Mouse (Mus musculus): ENCODE results near the gene Krba1. TPM values are rescaled to one million over a fixed set of nuclear protein-coding genes. Genes with fewer than 3 reads are reported as not detected.
A peak's percentile ranks its signal among the peaks of the same experiment; 100 is the strongest.

Gene Krba1
- polyA plus RNA-seq (2015; fragmentation: Nextera tagmentation; extraction: Ambion mirVana), result 15.4 and 17.8 TPM in 2 replicates

DNA sequence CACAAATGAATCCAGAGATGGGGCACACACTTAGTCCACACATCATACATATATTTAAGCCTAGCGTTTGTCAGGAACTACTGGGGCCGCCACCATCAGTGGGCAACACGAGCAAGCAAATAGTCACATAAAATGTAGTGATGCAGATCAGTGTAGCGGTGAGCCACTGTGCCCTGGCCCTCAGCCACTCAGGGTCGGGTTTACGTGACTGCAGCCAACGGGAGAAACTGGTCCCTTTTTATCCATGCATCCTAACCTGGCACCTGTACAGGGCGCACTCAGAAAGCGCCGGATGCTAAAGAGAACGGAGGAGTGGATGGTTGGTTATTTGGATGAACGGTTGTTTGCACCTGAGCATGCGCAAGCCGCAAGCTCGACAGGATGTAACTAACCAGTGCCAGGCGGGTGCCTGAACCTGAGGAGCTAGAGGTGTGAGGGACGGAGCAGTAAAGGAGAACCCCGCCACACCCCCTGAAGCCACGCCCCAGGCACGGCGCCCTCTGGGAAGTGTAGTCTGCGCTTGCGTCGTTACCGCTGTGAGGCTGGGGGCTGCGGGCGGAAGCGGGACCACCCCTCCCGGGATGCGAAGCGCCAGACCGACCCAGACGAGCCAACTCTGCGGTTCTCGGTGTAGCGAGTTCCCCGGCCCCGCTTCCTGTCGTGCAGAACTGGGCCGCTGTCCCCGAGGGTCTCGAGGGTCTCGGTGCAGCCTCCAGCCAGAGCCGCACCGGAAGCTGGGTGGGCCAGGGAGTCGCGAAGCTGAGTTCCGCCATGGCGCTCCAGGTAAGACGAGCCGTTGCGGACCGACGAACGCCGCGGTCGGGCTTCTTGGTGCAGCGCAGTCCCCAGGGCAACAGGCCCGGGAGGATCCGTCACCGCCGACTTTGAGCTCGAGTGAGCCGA is at the start of gene Krba1:
Gene Krba1 (plus strand): TSS at position 482 of the 903 bp plus-strand sequence.
- peak within 1 kb of the TSS; percentile 81 for H3K4me3 ChIP-seq
- peaks cover 44% of the 10 kb centered on the region for H3K4me1 ChIP-seq
- peak; percentile 69 for ATAC-seq (ENCODE audit: extremely low read depth, insufficient number of reproducible peaks, low FRiP score, low TSS enrichment)
- H3K27me3 ChIP-seq (replicated peaks), result no peaks in the 10 kb centered on the region
- peak within 1 kb of the TSS; percentile 90 for H3K27ac ChIP-seq (replicated peaks)
- peak within 1 kb of the TSS; percentile 92 for H3K9ac ChIP-seq
- H3K4me2 ChIP-seq, result peak within 1 kb of the TSS; percentile 89
- WGBS, result 1% methylated on average over 65 of the region's 65 CpGs
- H3K36me3 ChIP-seq, result no peaks in the 10 kb centered on the region
- no peaks in the 10 kb centered on the region for H3K9me3 ChIP-seq

GRCm38 (mm10) chr6:48358897-48359296 is 36.5 kb upstream of the Krba1 start:
- Histone ChIP-seq H3K27me3 (replicated peaks) (no peaks in the 10 kb centered on the region), H3K27ac (replicated peaks) (no peak overlapping the region), H3K4me3 (no peak overlapping the region), H3K4me2 (no peak overlapping the region), H3K9ac (no peak overlapping the region), H3K4me1 (no peaks in the 10 kb centered on the region), H3K9me3 (no peaks in the 10 kb centered on the region), H3K36me3 (no peaks in the 10 kb centered on the region)
- no peak for ATAC-seq (ENCODE audit: extremely low read depth, insufficient number of reproducible peaks, low FRiP score, low TSS enrichment)
- 62% methylated on average over 3 of the region's 3 CpGs for WGBS

GRCm38 (mm10) chr6:48366322-48366996 is 28.9 kb upstream of the Krba1 start:
- no peak overlapping the region for H3K9ac ChIP-seq
- no peaks in the 10 kb centered on the region for H3K9me3 ChIP-seq
- H3K4me1 ChIP-seq, result no peaks in the 10 kb centered on the region
- no peak for ATAC-seq (ENCODE audit: extremely low read depth, insufficient number of reproducible peaks, low FRiP score, low TSS enrichment)
- H3K27ac ChIP-seq (replicated peaks), result no peak overlapping the region
- no peak overlapping the region for H3K4me3 ChIP-seq
- WGBS, result 68% methylated on average over 11 of the region's 11 CpGs
- H3K36me3 ChIP-seq, result no peaks in the 10 kb centered on the region
- H3K4me2 ChIP-seq, result no peak overlapping the region
- H3K27me3 ChIP-seq (replicated peaks), result no peaks in the 10 kb centered on the region

DNA sequence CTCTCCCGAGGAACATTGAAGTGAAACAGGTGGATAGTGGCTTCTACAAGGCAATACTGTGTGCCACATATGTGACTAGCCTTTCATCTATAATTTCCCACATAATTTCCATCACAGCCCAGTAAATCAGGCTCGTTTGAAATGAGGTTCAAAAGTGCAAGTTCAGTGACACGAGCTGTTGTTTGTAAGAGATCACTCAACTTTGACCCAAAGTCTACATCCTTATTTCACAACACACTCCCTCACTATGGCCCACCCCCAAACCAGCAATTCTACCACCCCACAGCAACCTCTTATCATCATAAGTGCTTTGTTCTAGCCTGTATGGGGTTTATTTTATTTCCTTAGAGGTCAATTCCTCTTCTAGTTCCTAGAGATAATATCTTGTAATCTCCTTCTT is 7.2 kb upstream of the Krba1 start:
- no peak for ATAC-seq (ENCODE audit: extremely low read depth, insufficient number of reproducible peaks, low FRiP score, low TSS enrichment)
- no peaks in the 10 kb centered on the region for H3K27me3 ChIP-seq (replicated peaks)
- H3K9ac ChIP-seq, result no peak overlapping the region
- H3K4me1 ChIP-seq, result no peaks in the 10 kb centered on the region
- peaks cover 7% of the 10 kb centered on the region; the same call in 1 of the 2 replicates for H3K9me3 ChIP-seq
- no peak overlapping the region for H3K4me2 ChIP-seq
- H3K36me3 ChIP-seq, result no peaks in the 10 kb centered on the region
- H3K4me3 ChIP-seq, result no peak overlapping the region
- WGBS, result 53% methylated on average over 3 of the region's 3 CpGs
- no peak overlapping the region for H3K27ac ChIP-seq (replicated peaks)

DNA sequence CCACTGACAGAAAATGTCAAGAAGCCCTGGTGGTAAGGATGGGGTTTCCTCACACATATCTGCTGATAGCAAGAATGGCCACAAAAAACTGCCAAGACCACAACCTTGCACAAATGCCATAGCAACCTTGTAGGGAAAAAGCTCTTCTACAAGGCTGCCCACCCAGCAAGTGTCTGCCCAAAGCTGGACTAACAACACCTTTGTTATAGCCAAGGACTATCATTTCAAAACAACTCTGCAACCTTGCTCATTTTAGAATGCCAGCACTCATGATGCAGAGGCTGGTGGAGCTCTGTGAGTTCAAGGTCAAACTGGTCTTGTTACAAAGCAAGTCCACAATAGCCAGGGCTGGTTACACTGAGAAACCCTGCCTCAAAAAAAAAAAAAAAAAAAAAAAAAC is 1.6 kb upstream of the Krba1 start:
- Histone ChIP-seq H3K36me3 (no peaks in the 10 kb centered on the region), H3K4me2 (no peak overlapping the region), H3K4me3 (no peak overlapping the region)

DNA sequence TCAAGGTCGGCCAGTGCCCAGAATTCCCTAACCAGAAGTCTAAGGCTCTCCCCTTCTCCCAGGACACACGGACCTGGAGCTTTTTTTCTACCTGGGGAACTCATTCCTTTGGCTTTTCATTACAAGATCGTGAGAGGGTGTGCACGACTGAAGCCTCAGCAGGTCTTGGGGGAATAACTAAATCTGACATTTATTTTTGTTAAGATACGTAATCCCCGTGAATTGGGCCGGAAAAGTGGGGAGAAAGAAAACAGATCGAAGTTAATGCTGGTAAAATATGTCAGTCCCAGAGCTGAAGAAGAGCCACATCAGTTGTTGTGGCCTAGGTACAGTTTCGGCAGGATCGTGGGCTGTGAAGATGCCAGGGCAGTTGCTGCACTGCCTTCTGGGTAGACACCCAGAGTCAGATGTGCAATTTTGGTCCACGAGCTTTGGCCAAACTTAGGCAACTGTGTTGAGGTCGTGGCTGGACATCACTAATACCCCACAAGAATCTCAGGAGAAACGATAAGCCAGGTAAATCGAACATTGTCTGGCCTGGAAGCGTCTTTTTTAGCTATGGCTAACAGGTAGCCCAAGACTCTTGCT is 716 bp downstream of the Krba1 start:
- WGBS, result 28% methylated on average over 15 of the region's 15 CpGs
- H3K9ac ChIP-seq, result peak overlapping the region; percentile 92
- peak overlapping the region; percentile 81 for H3K4me3 ChIP-seq
- no peaks in the 10 kb centered on the region for H3K36me3 ChIP-seq
- no peak for ATAC-seq (ENCODE audit: extremely low read depth, insufficient number of reproducible peaks, low FRiP score, low TSS enrichment)
- peaks cover 52% of the 10 kb centered on the region for H3K4me1 ChIP-seq
- peak overlapping the region; percentile 90 for H3K27ac ChIP-seq (replicated peaks)
- no peaks in the 10 kb centered on the region for H3K9me3 ChIP-seq
- H3K4me2 ChIP-seq, result peak overlapping the region; percentile 89
- no peaks in the 10 kb centered on the region for H3K27me3 ChIP-seq (replicated peaks)

More for the DNA sequence above, 1.6 kb upstream of the Krba1 start:
- Histone ChIP-seq H3K27me3 (replicated peaks) (no peaks in the 10 kb centered on the region), H3K9ac (no peak overlapping the region), H3K9me3 (no peaks in the 10 kb centered on the region), H3K27ac (replicated peaks) (no peak overlapping the region), H3K4me1 (peaks cover 31% of the 10 kb centered on the region)
- no peak for ATAC-seq (ENCODE audit: extremely low read depth, insufficient number of reproducible peaks, low FRiP score, low TSS enrichment)

DNA sequence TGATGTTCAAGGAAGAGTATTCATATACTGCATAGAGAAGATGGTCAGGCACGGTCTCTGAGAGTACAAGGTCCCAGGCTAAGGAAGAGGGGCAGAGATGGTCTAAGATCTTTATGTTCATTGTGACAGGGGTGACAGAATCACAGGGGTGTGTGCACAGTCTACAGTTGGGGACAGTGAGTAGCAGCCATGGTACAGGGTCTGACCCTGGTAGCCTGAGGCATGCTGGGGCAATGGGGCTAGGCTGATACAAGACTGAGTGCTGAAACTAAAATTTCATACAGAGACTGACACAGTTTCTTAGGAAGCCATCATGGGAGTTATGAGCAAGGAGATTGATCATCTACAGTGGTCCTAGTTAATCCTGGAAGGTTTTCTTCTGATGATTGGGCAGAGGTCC is 1.3 kb downstream of the Krba1 start:
- Histone ChIP-seq H3K4me1 (peaks cover 57% of the 10 kb centered on the region), H3K4me2 (peak overlapping the region; percentile 89), H3K4me3 (peak overlapping the region; percentile 81), H3K27ac (replicated peaks) (peak overlapping the region; percentile 90), H3K36me3 (no peaks in the 10 kb centered on the region), H3K27me3 (replicated peaks) (no peaks in the 10 kb centered on the region), H3K9ac (peak overlapping the region; percentile 92), H3K9me3 (no peaks in the 10 kb centered on the region)
- WGBS, result 83% methylated on average over 1 of the region's 1 CpGs
- ATAC-seq (ENCODE audit: extremely low read depth, insufficient number of reproducible peaks, low FRiP score, low TSS enrichment), result no peak

DNA sequence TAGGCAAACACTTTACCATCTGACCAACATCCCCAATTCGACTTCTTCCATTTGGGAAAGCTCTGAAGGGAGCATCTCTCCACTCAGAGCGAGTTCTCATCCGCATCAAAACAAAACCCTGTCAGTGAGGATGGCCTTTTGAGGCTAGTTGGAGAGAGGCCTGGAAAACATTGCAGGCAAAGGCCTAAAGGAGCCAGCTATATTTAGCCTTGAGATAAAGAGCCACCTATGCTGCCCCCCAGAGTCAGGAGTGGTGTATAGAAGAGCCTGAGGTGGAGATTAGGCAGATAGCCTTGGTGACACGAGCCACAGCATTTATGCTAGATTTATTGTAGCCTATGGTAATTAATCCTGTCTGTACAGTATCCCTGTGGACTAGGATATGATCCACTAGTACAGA is 1.9 kb downstream of the Krba1 start:
- H3K4me1 ChIP-seq, result peaks cover 61% of the 10 kb centered on the region
- H3K4me3 ChIP-seq, result peak overlapping the region; percentile 81
- 27% methylated on average over 4 of the region's 4 CpGs for WGBS
- no peaks in the 10 kb centered on the region for H3K27me3 ChIP-seq (replicated peaks)
- H3K27ac ChIP-seq (replicated peaks), result peak overlapping the region; percentile 90
- H3K4me2 ChIP-seq, result peak overlapping the region; percentile 89
- ATAC-seq (ENCODE audit: extremely low read depth, insufficient number of reproducible peaks, low FRiP score, low TSS enrichment), result no peak
- no peaks in the 10 kb centered on the region for H3K9me3 ChIP-seq
- H3K36me3 ChIP-seq, result no peaks in the 10 kb centered on the region
- peak overlapping the region; percentile 92 for H3K9ac ChIP-seq

GRCm38 (mm10) chr6:48399906-48400305 is 4.5 kb downstream of the Krba1 start:
- WGBS, result 77% methylated on average over 5 of the region's 5 CpGs
- no peak for ATAC-seq (ENCODE audit: extremely low read depth, insufficient number of reproducible peaks, low FRiP score, low TSS enrichment)
- H3K27me3 ChIP-seq (replicated peaks), result no peaks in the 10 kb centered on the region
- H3K9ac ChIP-seq, result no peak overlapping the region
- no peak overlapping the region for H3K4me2 ChIP-seq
- no peak overlapping the region for H3K27ac ChIP-seq (replicated peaks)
- H3K36me3 ChIP-seq, result peaks cover 16% of the 10 kb centered on the region
- H3K4me3 ChIP-seq, result no peak overlapping the region
- H3K9me3 ChIP-seq, result no peaks in the 10 kb centered on the region
- peaks cover 64% of the 10 kb centered on the region for H3K4me1 ChIP-seq

DNA sequence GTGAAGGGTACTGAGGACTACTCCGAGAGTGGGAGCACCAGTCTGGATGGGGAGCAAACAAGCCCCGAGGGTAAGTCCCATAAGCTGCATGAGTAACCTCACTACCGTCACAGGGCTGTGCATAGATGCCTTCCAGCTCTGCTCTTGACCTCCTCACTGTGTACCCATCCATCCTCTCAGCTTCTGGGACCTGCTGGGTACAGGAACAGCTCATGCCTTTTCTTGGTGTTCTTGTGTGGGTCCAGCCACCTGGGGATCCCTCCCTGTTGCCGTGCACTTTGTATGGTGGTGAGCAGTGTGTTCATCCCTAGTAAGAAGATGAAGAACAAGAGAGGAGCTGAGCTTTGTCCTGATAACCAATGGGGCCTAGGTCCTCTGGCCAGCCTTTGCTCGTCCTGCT is 8.7 kb downstream of the Krba1 start:
- WGBS, result 85% methylated on average over 5 of the region's 5 CpGs
- peaks cover 32% of the 10 kb centered on the region for H3K4me1 ChIP-seq
- H3K9me3 ChIP-seq, result no peaks in the 10 kb centered on the region
- H3K4me2 ChIP-seq, result no peak overlapping the region
- no peaks in the 10 kb centered on the region for H3K27me3 ChIP-seq (replicated peaks)
- peaks cover 57% of the 10 kb centered on the region for H3K36me3 ChIP-seq
- no peak overlapping the region for H3K4me3 ChIP-seq
- H3K9ac ChIP-seq, result no peak overlapping the region
- no peak overlapping the region for H3K27ac ChIP-seq (replicated peaks)
- ATAC-seq (ENCODE audit: extremely low read depth, insufficient number of reproducible peaks, low FRiP score, low TSS enrichment), result no peak

- Histone ChIP-seq H3K4me3 (no peak overlapping the region), H3K4me2 (no peak overlapping the region), H3K27ac (replicated peaks) (no peak overlapping the region), H3K4me1 (peaks cover 20% of the 10 kb centered on the region), H3K9me3 (no peaks in the 10 kb centered on the region), H3K9ac (no peak overlapping the region), H3K27me3 (replicated peaks) (no peaks in the 10 kb centered on the region), H3K36me3 (peaks cover 99% of the 10 kb centered on the region)
- no peak for ATAC-seq (ENCODE audit: extremely low read depth, insufficient number of reproducible peaks, low FRiP score, low TSS enrichment)
- 90% methylated on average over 4 of the region's 4 CpGs for WGBS
Measured at GRCm38 (mm10) chr6:48409726-48410343, 14.4 kb downstream of the Krba1 start.

All from heart, embryonic 13.5 days (tissue).